Mouse (Mus musculus) G1E (cell line): Measurements from ENCODE around the gene Arid3a.

ENCODE experiments used
- CTCF ChIP-seq: IDR thresholded peaks from 2 replicates; pipeline ENCODE4 v1.5.1; 2012; ENCODE audit warnings: low read depth, low read length, inconsistent platforms, mixed read lengths
- GATA1 ChIP-seq: IDR thresholded peaks from 2 replicates; pipeline ENCODE4 v1.6.1; 2012; ENCODE audit warnings: borderline replicate concordance, low read length, inconsistent platforms, mixed read lengths
- POLR2AphosphoS5 ChIP-seq: IDR thresholded peaks from 2 replicates; pipeline ENCODE4 v1.6.1; 2012; ENCODE audit warnings: low read depth, low read length, inconsistent platforms; ENCODE audit not compliant: insufficient replicate concordance
- TAL1 ChIP-seq: conservative IDR thresholded peaks from 2 replicates; pipeline ENCODE4 v1.6.1; 2012; ENCODE audit warnings: low read depth, low read length, inconsistent platforms, mixed read lengths

GRCm38 (mm10) chr10:79989870-79990269 is 63.0 kb downstream of the Arid3a start:
- no peak for TF ChIP-seq CTCF
- no peak for TF ChIP-seq TAL1
- TF ChIP-seq GATA1 = no peak
- no peak for TF ChIP-seq POLR2AphosphoS5
